Mouse (Mus musculus): ENCODE measurements around the gene Svs3b. TPM values are rescaled to one million over a fixed set of nuclear protein-coding genes. Genes with fewer than 3 reads are reported as not detected.
"Not testable (repeated sequence)": the region's sequence is repeated elsewhere in the genome, so short reads cannot be mapped to it uniquely, and the experiment has no call there.

Svs3b gene
- total RNA-seq (2014; rRNA removed) (not detected in 2 replicates), polyA plus RNA-seq (2012; rRNA removed) (not detected in 2 replicates)

GRCm38 (mm10) chr2:164256540-164256939, at the start of gene Svs3b:
Svs3b (minus strand) TSS chr2:164256640.
- not testable (repeated sequence) for H3K4me1 ChIP-seq (ENCODE audit: control insufficient read depth, insufficient read depth, low read length); H3K4me3 ChIP-seq (ENCODE audit: insufficient read depth, low read depth, low read length); H3K27me3 ChIP-seq (ENCODE audit: control insufficient read depth, insufficient read depth, low read length); DNase-seq (ENCODE audit: extremely low read depth, low read depth, low spot score); H3K27ac ChIP-seq (replicated peaks; ENCODE audit: insufficient read depth, low read depth, low read length); H3K79me2 ChIP-seq (ENCODE audit: control insufficient read depth, insufficient read depth, low read length); H3K36me3 ChIP-seq (ENCODE audit: control insufficient read depth, insufficient read depth, low read length); H3K9ac ChIP-seq (ENCODE audit: low read depth, low read length)
- WGBS: 74% methylated on average over 1 of the region's 1 CpGs

- not testable (repeated sequence) for H3K9ac ChIP-seq (ENCODE audit: low read depth, low read length); H3K4me1 ChIP-seq (ENCODE audit: control insufficient read depth, insufficient read depth, low read length); H3K36me3 ChIP-seq (ENCODE audit: control insufficient read depth, insufficient read depth, low read length); H3K27ac ChIP-seq (replicated peaks; ENCODE audit: insufficient read depth, low read depth, low read length); H3K27me3 ChIP-seq (ENCODE audit: control insufficient read depth, insufficient read depth, low read length); H3K79me2 ChIP-seq (ENCODE audit: control insufficient read depth, insufficient read depth, low read length); H3K4me3 ChIP-seq (ENCODE audit: insufficient read depth, low read depth, low read length); DNase-seq (ENCODE audit: extremely low read depth, low read depth, low spot score)
- 74% methylated on average over 1 of the region's 1 CpGs for WGBS
Observed at GRCm38 (mm10) chr2:164288968-164289367, 32.5 kb upstream of the Svs3b start, which contains the start of gene Svs3a. Svs3a (plus strand) TSS chr2:164289268.

DNA sequence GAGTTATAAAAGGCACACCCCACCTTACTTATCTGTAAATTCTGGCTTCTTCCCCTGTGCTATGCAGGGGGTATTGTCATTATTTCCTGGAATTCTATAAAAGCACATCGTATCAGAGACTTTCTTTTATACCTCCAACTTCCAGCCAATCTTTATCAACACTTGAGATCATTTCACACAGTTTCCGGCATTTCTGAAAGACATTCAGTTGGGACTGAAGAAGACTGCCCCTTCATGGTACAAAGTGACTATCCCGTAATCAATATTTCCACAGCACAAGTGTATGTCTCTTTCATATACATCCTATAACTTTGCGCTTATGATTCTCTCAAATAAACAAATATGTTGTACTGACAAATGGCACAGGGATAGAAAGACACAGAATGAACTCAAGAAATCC, 21.9 kb upstream of the Svs3b start, which contains the start of gene Svs4:
Svs4 (minus strand) TSS at position 101 of the 400 bp plus-strand sequence.
- Histone ChIP-seq H3K9ac (ENCODE audit: low read depth, low read length) (no peak within 1 kb of the TSS), H3K27ac (replicated peaks; ENCODE audit: insufficient read depth, low read depth, low read length) (no peak within 1 kb of the TSS), H3K4me1 (ENCODE audit: control insufficient read depth, insufficient read depth, low read length) (no peaks in the 10 kb centered on the region), H3K27me3 (ENCODE audit: control insufficient read depth, insufficient read depth, low read length) (no peaks in the 10 kb centered on the region), H3K79me2 (ENCODE audit: control insufficient read depth, insufficient read depth, low read length) (no peaks in the 10 kb centered on the region), H3K36me3 (ENCODE audit: control insufficient read depth, insufficient read depth, low read length) (no peaks in the 10 kb centered on the region), H3K4me3 (ENCODE audit: insufficient read depth, low read depth, low read length) (no peak within 1 kb of the TSS)
- 89% methylated on average over 4 of the region's 4 CpGs for WGBS
- DNase-seq (ENCODE audit: extremely low read depth, low read depth, low spot score): no peak
- TF ChIP-seq POLR2A (IDR thresholded peaks at IDR 0.05; ENCODE audit: extremely low read depth, insufficient read depth, low read length): no peak
- TF ChIP-seq CTCF (IDR thresholded peaks at IDR 0.05; ENCODE audit: low read depth, low read length): no peak

GRCm38 (mm10) chr2:164238366-164238765, 18.1 kb downstream of the Svs3b start, which contains the start of gene Svs2:
Svs2 (minus strand) TSS chr2:164238466.
- no peak within 1 kb of the TSS for H3K9ac ChIP-seq (ENCODE audit: low read depth, low read length)
- TF ChIP-seq CTCF (IDR thresholded peaks at IDR 0.05; ENCODE audit: low read depth, low read length) (no peak), POLR2A (IDR thresholded peaks at IDR 0.05; ENCODE audit: extremely low read depth, insufficient read depth, low read length) (no peak)
- 77% methylated on average over 3 of the region's 3 CpGs for WGBS
- no peak within 1 kb of the TSS for H3K27ac ChIP-seq (replicated peaks; ENCODE audit: insufficient read depth, low read depth, low read length)
- DNase-seq (ENCODE audit: extremely low read depth, low read depth, low spot score): no peak
- H3K27me3 ChIP-seq (ENCODE audit: control insufficient read depth, insufficient read depth, low read length): 0 out of 2 replicates have a peak, but pooled peaks cover 3% of the 10 kb centered on the region
- H3K36me3 ChIP-seq (ENCODE audit: control insufficient read depth, insufficient read depth, low read length): no peaks in the 10 kb centered on the region
- H3K79me2 ChIP-seq (ENCODE audit: control insufficient read depth, insufficient read depth, low read length): no peaks in the 10 kb centered on the region
- H3K4me3 ChIP-seq (ENCODE audit: insufficient read depth, low read depth, low read length): no peak within 1 kb of the TSS
- no peaks in the 10 kb centered on the region for H3K4me1 ChIP-seq (ENCODE audit: control insufficient read depth, insufficient read depth, low read length)

- Histone ChIP-seq H3K79me2 (ENCODE audit: control insufficient read depth, insufficient read depth, low read length) (no peaks in the 10 kb centered on the region), H3K9ac (ENCODE audit: low read depth, low read length) (no peak overlapping the region), H3K4me1 (ENCODE audit: control insufficient read depth, insufficient read depth, low read length) (no peaks in the 10 kb centered on the region), H3K36me3 (ENCODE audit: control insufficient read depth, insufficient read depth, low read length) (no peaks in the 10 kb centered on the region), H3K27me3 (ENCODE audit: control insufficient read depth, insufficient read depth, low read length) (0 out of 2 replicates have a peak, but pooled peaks cover 3% of the 10 kb centered on the region), H3K27ac (replicated peaks; ENCODE audit: insufficient read depth, low read depth, low read length) (no peak overlapping the region), H3K4me3 (ENCODE audit: insufficient read depth, low read depth, low read length) (no peak overlapping the region)
- WGBS: 31% methylated on average over 8 of the region's 8 CpGs
- peak; percentile 85 for DNase-seq (ENCODE audit: extremely low read depth, low read depth, low spot score)
- TF ChIP-seq CTCF (IDR thresholded peaks at IDR 0.05; ENCODE audit: low read depth, low read length): no peak
- no peak for TF ChIP-seq POLR2A (IDR thresholded peaks at IDR 0.05; ENCODE audit: extremely low read depth, insufficient read depth, low read length)
Observed at GRCm38 (mm10) chr2:164232671-164233070, 23.8 kb downstream of the Svs3b start.

GRCm38 (mm10) chr2:164228361-164229070, 27.9 kb downstream of the Svs3b start:
- no peak for TF ChIP-seq POLR2A (IDR thresholded peaks at IDR 0.05; ENCODE audit: extremely low read depth, insufficient read depth, low read length)
- no peak for TF ChIP-seq CTCF (IDR thresholded peaks at IDR 0.05; ENCODE audit: low read depth, low read length)
- no peak overlapping the region for H3K27ac ChIP-seq (replicated peaks; ENCODE audit: insufficient read depth, low read depth, low read length)
- H3K4me3 ChIP-seq (ENCODE audit: insufficient read depth, low read depth, low read length): no peak overlapping the region
- WGBS: 82% methylated on average over 8 of the region's 8 CpGs
- no peak overlapping the region for H3K9ac ChIP-seq (ENCODE audit: low read depth, low read length)
- H3K79me2 ChIP-seq (ENCODE audit: control insufficient read depth, insufficient read depth, low read length): no peaks in the 10 kb centered on the region
- no peak for DNase-seq (ENCODE audit: extremely low read depth, low read depth, low spot score)
- no peaks in the 10 kb centered on the region for H3K27me3 ChIP-seq (ENCODE audit: control insufficient read depth, insufficient read depth, low read length)
- H3K36me3 ChIP-seq (ENCODE audit: control insufficient read depth, insufficient read depth, low read length): no peaks in the 10 kb centered on the region
- no peaks in the 10 kb centered on the region for H3K4me1 ChIP-seq (ENCODE audit: control insufficient read depth, insufficient read depth, low read length)
